Mouse (Mus musculus): ENCODE results near the gene Fem1a. TPM values are rescaled to one million over a fixed set of nuclear protein-coding genes. Genes with fewer than 3 reads are reported as not detected.

Fem1a gene
- total and polyA plus RNA-seq, 3 experiments = 16.6 to 26.0 (median 17.5) TPM

DNA sequence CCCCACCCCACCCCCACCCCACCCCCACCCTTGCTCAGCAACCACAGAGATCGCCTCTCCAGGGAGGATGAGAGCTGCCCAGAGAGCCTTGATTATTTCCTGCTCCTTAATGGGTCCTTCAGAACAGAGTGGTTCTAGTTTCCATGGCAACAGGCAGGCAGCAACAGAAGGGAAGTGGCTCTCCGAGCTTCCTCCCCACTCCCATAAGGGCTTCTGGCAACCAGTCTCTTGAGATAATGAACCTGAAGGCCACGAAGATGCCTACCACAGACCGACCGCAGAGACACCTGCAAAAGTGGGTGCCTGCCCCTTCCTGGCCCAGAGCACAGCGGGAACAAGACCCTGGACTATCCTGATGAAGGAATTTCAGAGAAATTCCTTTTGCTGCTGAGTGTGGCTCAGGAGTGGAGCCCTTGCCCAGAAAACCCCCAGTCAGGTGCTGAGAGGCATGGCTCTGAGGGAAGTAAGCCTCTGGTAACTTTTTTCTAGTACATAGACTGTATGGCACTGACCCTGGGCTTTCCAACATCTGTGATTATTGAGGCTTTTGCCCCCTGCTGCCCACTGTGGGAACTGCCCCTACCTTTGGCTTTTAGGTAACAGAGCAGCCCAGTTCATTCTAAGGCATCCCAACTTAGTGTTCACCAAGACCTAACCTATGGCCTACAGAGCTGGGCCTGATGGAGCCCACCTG is 5.3 kb upstream of the Fem1a start:
- peaks cover 2 to 18% of the 10 kb centered on the region in 2 experiments; a peak in 2 of 4 replicates for H3K4me1 ChIP-seq (ENCODE audit: control insufficient read depth in 1 of 2, insufficient read depth in 2 of 2)
- peak overlapping the region in 1 of 3 experiments; percentile 34 for H3K4me3 ChIP-seq (replicated peaks in 1 of 3; ENCODE audit: low read depth in 2 of 3, low read length in 2 of 3, poor library complexity in 1 of 3)
- peak overlapping the region; percentile 94 for H3K4me2 ChIP-seq (ENCODE audit: insufficient read depth, low read depth, poor library complexity, severe bottlenecking)
- H3K9me3 ChIP-seq (replicated peaks; ENCODE audit: low read length) = no peaks in the 10 kb centered on the region
- H3K27ac ChIP-seq (ENCODE audit: insufficient read depth, low read depth) = no peak overlapping the region
- H3K27me3 ChIP-seq (replicated peaks) = peaks cover 35% of the 10 kb centered on the region
- H3K9ac ChIP-seq (ENCODE audit: insufficient read depth, low read depth) = no peak overlapping the region
- in situ Hi-C loops (cut with MboI; ENCODE audit: low pct_ligation_motif_present, low pct_unique_long_range_greater_than_20kb, low sequenced_read_pairs) = no loop called here
- peak; percentile 87 for DNase-seq (ENCODE audit: extremely low read depth)
- peak; percentile 89 for TF ChIP-seq SMC3 (IDR thresholded peaks at IDR 0.05; ENCODE audit: low read depth, low read length)
- 0 out of 2 replicates have a peak, but pooled peaks have one; percentile 12 for TF ChIP-seq IRF4 (IDR thresholded peaks at IDR 0.05; ENCODE audit: low read depth, low read length)
- TF ChIP-seq ZNF384 (IDR thresholded peaks at IDR 0.05; ENCODE audit: low read depth, low read length) = peak; percentile 45; the same call in 1 of the 2 replicates
- TF ChIP-seq MAZ (IDR thresholded peaks at IDR 0.05; ENCODE audit: low read depth, low read length) = no peak
- peak; percentile 23; the same call in 1 of the 2 replicates for TF ChIP-seq BHLHE40 (IDR thresholded peaks at IDR 0.05; ENCODE audit: low read depth, low read length)
- TF ChIP-seq PAX5 (IDR thresholded peaks at IDR 0.05; ENCODE audit: low read length) = no peak
- no peak for TF ChIP-seq NELFE (IDR thresholded peaks at IDR 0.05; ENCODE audit: low read depth, low read length)
- TF ChIP-seq ZKSCAN1 (IDR thresholded peaks at IDR 0.05; ENCODE audit: borderline replicate concordance, low read depth, low read length) = no peak
- TF ChIP-seq RAD21 (IDR thresholded peaks at IDR 0.05; ENCODE audit: low read depth, low read length) = peak; percentile 62
- TF ChIP-seq CHD1 (IDR thresholded peaks at IDR 0.05; ENCODE audit: low read depth, low read length) = no peak
- no peak for TF ChIP-seq ZMIZ1 (IDR thresholded peaks at IDR 0.05; ENCODE audit: low read depth, low read length)
- TF ChIP-seq POLR2A (IDR thresholded peaks at IDR 0.05; ENCODE audit: low read depth, low read length) = no peak
- no peak for TF ChIP-seq POLR2AphosphoS2 (IDR thresholded peaks at IDR 0.05; ENCODE audit: low read depth, low read length)
- no peak for TF ChIP-seq MXI1 (IDR thresholded peaks at IDR 0.05; ENCODE audit: low read depth, low read length)
- TF ChIP-seq USF1 (IDR thresholded peaks at IDR 0.05; ENCODE audit: low read depth, low read length) = no peak
- no peak for TF ChIP-seq ELF1 (IDR thresholded peaks at IDR 0.05; ENCODE audit: low read depth, low read length)
- peak; percentile 40; the same call in 1 of the 2 replicates for TF ChIP-seq SIN3A (IDR thresholded peaks at IDR 0.05; ENCODE audit: low read length)
- TF ChIP-seq CTCF (conservative IDR thresholded peaks at IDR 0.05 in 1 of 2, IDR thresholded peaks at IDR 0.05 in 1 of 2; ENCODE audit: low read depth in 2 of 2, low read length in 2 of 2) = peak; percentile 78 to 86
- no peak for TF ChIP-seq MAFK (IDR thresholded peaks at IDR 0.05; ENCODE audit: insufficient replicate concordance, low read length)
- no peak for TF ChIP-seq RCOR1 (conservative IDR thresholded peaks at IDR 0.05; ENCODE audit: low read depth, low read length)
- dilution Hi-C loops (cut with MboI; ENCODE audit: extremely low pct_ligation_motif_present, extremely low pct_unique_long_range_greater_than_20kb, low sequenced_read_pairs) = no loop called here
- H3K36me3 ChIP-seq (replicated peaks in 1 of 2; ENCODE audit: control insufficient read depth in 1 of 2, insufficient read depth in 1 of 2, low read length in 1 of 2) = no peaks in the 10 kb centered on the region
- no peaks in the 10 kb centered on the region for H3K79me2 ChIP-seq (replicated peaks; ENCODE audit: control insufficient read depth, extremely low read depth, insufficient read depth, poor library complexity, severe bottlenecking)

DNA sequence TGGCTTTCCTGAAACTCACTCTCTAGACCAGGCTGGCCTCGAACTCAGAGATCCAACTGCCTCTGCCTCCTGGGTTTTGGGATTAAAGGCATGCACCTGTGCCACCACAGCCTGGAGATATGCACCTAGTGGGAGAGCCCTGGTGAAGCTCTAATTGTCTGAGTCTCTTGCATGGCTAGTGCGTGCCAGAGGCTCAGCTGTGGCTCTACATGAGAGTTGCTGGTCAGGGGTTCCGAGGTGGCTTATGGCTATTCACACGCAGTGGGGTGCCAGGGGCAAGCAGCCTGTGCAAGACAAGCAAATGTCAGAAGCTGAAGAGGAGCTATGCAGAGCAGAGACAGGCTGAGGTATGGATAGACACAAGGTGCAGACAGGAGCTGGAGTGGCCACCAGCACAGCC is 1.9 kb upstream of the Fem1a start:
- Histone ChIP-seq H3K9ac (ENCODE audit: insufficient read depth, low read depth) (no peak overlapping the region), H3K9me3 (replicated peaks; ENCODE audit: low read length) (no peaks in the 10 kb centered on the region), H3K27me3 (replicated peaks) (peaks cover 3% of the 10 kb centered on the region), H3K36me3 (replicated peaks in 1 of 2; ENCODE audit: control insufficient read depth in 1 of 2, insufficient read depth in 1 of 2, low read length in 1 of 2) (peaks cover 15% of the 10 kb centered on the region in 2 experiments), H3K27ac (ENCODE audit: insufficient read depth, low read depth) (no peak overlapping the region), H3K4me2 (ENCODE audit: insufficient read depth, low read depth, poor library complexity, severe bottlenecking) (no peak overlapping the region), H3K4me3 (replicated peaks in 1 of 3; ENCODE audit: low read depth in 2 of 3, low read length in 2 of 3, poor library complexity in 1 of 3) (no peak overlapping the region), H3K79me2 (replicated peaks; ENCODE audit: control insufficient read depth, extremely low read depth, insufficient read depth, poor library complexity, severe bottlenecking) (peaks cover 27% of the 10 kb centered on the region), H3K4me1 (ENCODE audit: control insufficient read depth in 1 of 2, insufficient read depth in 2 of 2) (peaks cover 2 to 24% of the 10 kb centered on the region in 2 experiments; a peak in 2 of 4 replicates)
- TF ChIP-seq TBP (conservative IDR thresholded peaks at IDR 0.05; ENCODE audit: low read depth, low read length) = no peak
- TF ChIP-seq JUN (IDR thresholded peaks at IDR 0.05; ENCODE audit: insufficient read depth, low read depth, low read length) = no peak
- no peak for TF ChIP-seq E2F4 (IDR thresholded peaks at IDR 0.05; ENCODE audit: insufficient replicate concordance, low read depth, low read length)
- no peak for TF ChIP-seq ZC3H11A (IDR thresholded peaks at IDR 0.05; ENCODE audit: low read depth, low read length)
- no peak for TF ChIP-seq MAX (IDR thresholded peaks at IDR 0.05; ENCODE audit: low read length)
- TF ChIP-seq UBTF (IDR thresholded peaks at IDR 0.05; ENCODE audit: low read depth, low read length) = no peak
- no peak for TF ChIP-seq TCF12 (IDR thresholded peaks at IDR 0.05; ENCODE audit: low read depth, low read length)
- TF ChIP-seq ELF1 (IDR thresholded peaks at IDR 0.05; ENCODE audit: low read depth, low read length) = no peak
- TF ChIP-seq RCOR1 (conservative IDR thresholded peaks at IDR 0.05; ENCODE audit: low read depth, low read length) = no peak
- TF ChIP-seq MXI1 (IDR thresholded peaks at IDR 0.05; ENCODE audit: low read depth, low read length) = no peak
- no peak for TF ChIP-seq NRF1 (IDR thresholded peaks at IDR 0.05; ENCODE audit: low read depth, low read length)
- TF ChIP-seq HCFC1 (IDR thresholded peaks at IDR 0.05; ENCODE audit: low read depth, low read length) = no peak
- no peak for TF ChIP-seq ETS1 (conservative IDR thresholded peaks at IDR 0.05; ENCODE audit: low read depth, low read length)
- TF ChIP-seq MYC (IDR thresholded peaks at IDR 0.05; ENCODE audit: low read depth, low read length) = no peak
- TF ChIP-seq POLR2A (IDR thresholded peaks at IDR 0.05; ENCODE audit: low read depth, low read length) = no peak
- no peak for TF ChIP-seq GABPA (IDR thresholded peaks at IDR 0.05; ENCODE audit: insufficient replicate concordance, low read depth, low read length)
- DNase-seq (ENCODE audit: extremely low read depth) = no peak
- in situ Hi-C loops (cut with MboI; ENCODE audit: low pct_ligation_motif_present, low pct_unique_long_range_greater_than_20kb, low sequenced_read_pairs) = loop anchor here (5.0 kb wide), 1 partner anchor 52 kb away; no protein-coding TSS in a partner anchor
- dilution Hi-C loops (cut with MboI; ENCODE audit: extremely low pct_ligation_motif_present, extremely low pct_unique_long_range_greater_than_20kb, low sequenced_read_pairs) = no loop called here
